ENCODE assay signal across 32 mouse cellular contexts in the genomic region with DNA sequence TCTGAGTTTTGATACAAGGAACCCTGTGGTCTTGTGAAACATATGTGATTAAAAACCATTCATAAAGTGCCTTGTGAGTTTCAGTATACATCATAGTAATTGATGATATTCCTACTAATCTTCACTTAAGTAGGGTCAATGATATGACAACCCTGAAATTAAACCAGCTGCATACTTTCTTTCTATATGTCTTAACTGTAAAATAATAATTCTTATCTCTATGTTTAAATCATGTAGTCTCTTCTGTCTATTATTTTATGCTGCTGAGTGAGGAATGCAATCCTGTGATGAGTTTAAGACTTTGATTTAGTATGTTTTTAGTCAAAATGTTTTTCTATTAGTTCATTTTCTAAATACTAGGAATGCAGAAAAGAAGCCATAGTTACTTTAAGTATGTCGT.
"Had no signal": no experiment of that assay in that cellular context is flagged by ENCODE, and none has a peak within 500 bp of the region (broad histone marks: within the 10 kb centered on the region; RNA-seq: fewer than 3 reads in every experiment).

No protein-coding gene starts in this region.

- H3K27ac ChIP-seq: limb, embryonic 10.5 days; limb, embryonic 12.5 days; limb, embryonic 13.5 days; limb, embryonic 15.5 days; liver, embryonic 12.5 days; liver, embryonic 13.5 days; liver, embryonic 14.5 days; liver, embryonic 15.5 days; lung, embryonic 15.5 days; macrophage; midbrain, embryonic 10.5 days; midbrain, embryonic 12.5 days; midbrain, embryonic 13.5 days; midbrain, embryonic 15.5 days; neural tube, embryonic 12.5 days had no signal

- ATAC-seq: liver, embryonic 12.5 days; liver, postnatal 0 days; lung, postnatal 0 days; midbrain, embryonic 13.5 days; midbrain, embryonic 15.5 days; midbrain, embryonic 16.5 days had no signal

- H3K9ac ChIP-seq: limb, embryonic 12.5 days; limb, embryonic 13.5 days; limb, embryonic 15.5 days; liver, embryonic 12.5 days; liver, embryonic 13.5 days; liver, embryonic 14.5 days; liver, embryonic 15.5 days; liver, postnatal 0 days; lung, embryonic 14.5 days; lung, embryonic 15.5 days; midbrain, embryonic 12.5 days; midbrain, embryonic 13.5 days; midbrain, embryonic 15.5 days; neural tube, embryonic 12.5 days had no signal

- H3K4me1 ChIP-seq: limb, embryonic 10.5 days; limb, embryonic 12.5 days; limb, embryonic 13.5 days; limb, embryonic 15.5 days; liver, embryonic 12.5 days; liver, embryonic 13.5 days; liver, embryonic 15.5 days; lung, embryonic 15.5 days; megakaryocyte, embryonic 14.5 days; midbrain, embryonic 10.5 days; midbrain, embryonic 12.5 days; midbrain, embryonic 13.5 days; midbrain, embryonic 15.5 days; neural tube, embryonic 12.5 days had no signal

- H3K36me3 ChIP-seq: limb, embryonic 10.5 days; limb, embryonic 12.5 days; limb, embryonic 13.5 days; limb, embryonic 15.5 days; liver, embryonic 12.5 days; liver, embryonic 13.5 days; liver, embryonic 15.5 days; lung, embryonic 15.5 days; midbrain, embryonic 10.5 days; midbrain, embryonic 12.5 days; midbrain, embryonic 13.5 days; midbrain, embryonic 15.5 days; neural tube, embryonic 12.5 days had no signal

- H3K9me3 ChIP-seq: limb, embryonic 10.5 days; limb, embryonic 12.5 days; limb, embryonic 13.5 days; limb, embryonic 15.5 days; liver, embryonic 12.5 days; liver, embryonic 13.5 days; liver, embryonic 15.5 days; lung, embryonic 15.5 days; megakaryocyte, embryonic 14.5 days; midbrain, embryonic 10.5 days; midbrain, embryonic 12.5 days; midbrain, embryonic 13.5 days; midbrain, embryonic 15.5 days; neural tube, embryonic 12.5 days had no signal

- DNase-seq: left cerebral cortex, postnatal 4 days; liver; liver, embryonic 13.5 days; liver, postnatal 0 days; lung, adult 18-20 months; lung, adult 2 months; lung, embryonic 14.5 days; lung, postnatal 10 days; lung, postnatal 14 days; lung, postnatal 36 days; lung, postnatal 4 days; midbrain, embryonic 14.5 days had no signal

- H3K4me3 ChIP-seq: limb, embryonic 10.5 days; limb, embryonic 12.5 days; limb, embryonic 13.5 days; limb, embryonic 15.5 days; liver, embryonic 12.5 days; liver, embryonic 13.5 days; liver, embryonic 15.5 days; lung, embryonic 15.5 days; megakaryocyte, embryonic 14.5 days; midbrain, embryonic 10.5 days; midbrain, embryonic 12.5 days; midbrain, embryonic 13.5 days; midbrain, embryonic 15.5 days; myocyte; neural tube, embryonic 12.5 days had no signal

- H3K4me2 ChIP-seq: limb, embryonic 12.5 days; limb, embryonic 13.5 days; limb, embryonic 15.5 days; liver, embryonic 11.5 days; liver, embryonic 12.5 days; liver, embryonic 13.5 days; liver, embryonic 15.5 days; lung, embryonic 14.5 days; lung, embryonic 15.5 days; midbrain, embryonic 11.5 days; midbrain, embryonic 12.5 days; midbrain, embryonic 13.5 days; midbrain, embryonic 15.5 days; neural tube, embryonic 12.5 days had no signal

- H3K27me3 ChIP-seq: limb, embryonic 12.5 days; limb, embryonic 13.5 days; limb, embryonic 15.5 days; liver, embryonic 12.5 days; liver, embryonic 13.5 days; liver, embryonic 15.5 days; lung, embryonic 15.5 days; megakaryocyte, embryonic 14.5 days; midbrain, embryonic 12.5 days; midbrain, embryonic 13.5 days; midbrain, embryonic 15.5 days; neural tube, embryonic 12.5 days had no signal
